Mouse (Mus musculus) testis, adult 2 months (tissue): ENCODE results near the gene Hist2h2ab.
"Not testable (repeated sequence)": the region's sequence is repeated elsewhere in the genome, so short reads cannot be mapped to it uniquely, and the experiment has no call there.

Experiments
- CTCF ChIP-seq: fragments of 200-500 bp; IDR thresholded peaks from 2 replicates; pipeline ENCODE4 v1.5.1; 2012; ENCODE audit warnings: low read depth, mild to moderate bottlenecking, inconsistent platforms, low read length, moderate library complexity; ENCODE audit not compliant: control insufficient read depth, insufficient read depth, insufficient replicate concordance
- POLR2A ChIP-seq: fragments of 200-500 bp; IDR thresholded peaks from 2 replicates; pipeline ENCODE4 v1.6.1; 2012; ENCODE audit warnings: low read depth, mild to moderate bottlenecking, inconsistent platforms, low read length, moderate library complexity; ENCODE audit not compliant: control insufficient read depth

GRCm38 (mm10) chr3:96268776-96269378 lies 49.2 kb downstream of the Hist2h2ab start:
- not testable (repeated sequence) for TF ChIP-seq CTCF, POLR2A
